In the genomic region with DNA sequence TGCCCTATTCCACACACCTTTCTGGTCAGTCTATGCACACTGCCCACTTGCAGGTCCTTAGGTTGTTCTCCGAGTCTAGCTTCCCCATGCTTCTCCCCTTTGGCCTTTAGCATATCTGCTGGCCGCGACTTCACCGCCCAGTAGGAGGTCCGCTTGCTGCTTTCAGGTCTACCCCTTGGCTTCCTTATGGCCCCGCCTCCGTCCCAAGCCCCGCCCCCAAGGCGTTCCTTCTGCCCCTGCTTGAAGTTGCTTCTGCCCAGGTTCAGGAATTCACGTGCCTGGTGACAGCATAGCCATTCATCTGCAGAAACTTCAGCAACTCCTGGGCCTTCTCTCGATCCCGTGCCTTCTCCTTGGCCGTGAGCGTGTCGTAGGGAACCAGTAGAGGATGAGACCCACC, we compare ENCODE assay signal across 9 mouse cellular contexts. TPM values are rescaled to one million over a fixed set of nuclear protein-coding genes. Genes with fewer than 3 reads are reported as not detected.
DNase-seq lines count a peak whose midpoint lies in the region; ATAC-seq lines count a peak whose summit lies in the region.
"Had no signal": no experiment of that assay in that cellular context is flagged by ENCODE, and none has a peak within 500 bp of the region (broad histone marks: within the 10 kb centered on the region; RNA-seq: fewer than 3 reads in every experiment).

No protein-coding gene starts in this region.

- no peak overlapping the region for H3K4me3 ChIP-seq in hindbrain, embryonic 10.5 days
- H3K4me3 ChIP-seq in hindbrain, embryonic 16.5 days (ENCODE audit: low read length) = no peak overlapping the region
- no peak overlapping the region for H3K4me3 ChIP-seq in kidney, embryonic 15.5 days (replicated peaks)
- H3K4me3 ChIP-seq: embryonic facial prominence, embryonic 15.5 days had no signal

- H3K27ac ChIP-seq in hindbrain, embryonic 10.5 days = no peak overlapping the region
- no peak overlapping the region for H3K27ac ChIP-seq in hindbrain, embryonic 16.5 days (ENCODE audit: low read depth, low read length)
- no peak overlapping the region for H3K27ac ChIP-seq in kidney, embryonic 15.5 days
- H3K27ac ChIP-seq: embryonic facial prominence, embryonic 15.5 days had no signal

- H3K27me3 ChIP-seq in hindbrain, embryonic 10.5 days (ENCODE audit: insufficient read depth, poor library complexity, severe bottlenecking) = peaks cover 59% of the 10 kb centered on the region
- H3K27me3 ChIP-seq in hindbrain, embryonic 16.5 days (replicated peaks; ENCODE audit: control insufficient read depth, insufficient read depth, low read length) = peaks cover 6% of the 10 kb centered on the region
- H3K27me3 ChIP-seq in kidney, embryonic 15.5 days = peaks cover 72% of the 10 kb centered on the region

- peaks cover 32% of the 10 kb centered on the region for H3K4me1 ChIP-seq in hindbrain, embryonic 10.5 days (replicated peaks)
- H3K4me1 ChIP-seq in hindbrain, embryonic 16.5 days (ENCODE audit: control insufficient read depth, insufficient read depth, low read depth, low read length) = peaks cover 20% of the 10 kb centered on the region
- peaks cover 20% of the 10 kb centered on the region for H3K4me1 ChIP-seq in kidney, embryonic 15.5 days

- peak; percentile 32 for DNase-seq in hindbrain, embryonic 10.5 days (ENCODE audit: low spot score)
- DNase-seq in c-Kit-positive CD71-positive TER-119-negative erythroid progenitor cells, embryonic 14.5 days (ENCODE audit: low read depth) = peak; percentile 33
- peak; percentile 71 to 75 for DNase-seq in lung, postnatal 4 days
- DNase-seq in ovary, postnatal 10 days (ENCODE audit: low spot score) = no peak
- DNase-seq in T-cell, adult 2 months (ENCODE audit: low spot score) = no peak

- 9% methylated on average over 15 of the region's 15 CpGs for WGBS in hindbrain, embryonic 10.5 days
- 17% methylated on average over 15 of the region's 15 CpGs for WGBS in hindbrain, embryonic 16.5 days
- WGBS in kidney, embryonic 15.5 days = 8% methylated on average over 15 of the region's 15 CpGs

- peaks cover 10% of the 10 kb centered on the region; the same call in 1 of the 2 replicates for H3K9me3 ChIP-seq in hindbrain, embryonic 10.5 days
- H3K9me3 ChIP-seq in hindbrain, embryonic 16.5 days (ENCODE audit: control insufficient read depth, low read length) = no peaks in the 10 kb centered on the region
- no peaks in the 10 kb centered on the region for H3K9me3 ChIP-seq in kidney, embryonic 15.5 days (replicated peaks)
- H3K9me3 ChIP-seq: embryonic facial prominence, embryonic 15.5 days had no signal

- H3K4me2 ChIP-seq in hindbrain, embryonic 16.5 days (ENCODE audit: low read length) = no peak overlapping the region
- H3K4me2 ChIP-seq in kidney, embryonic 15.5 days = 0 out of 2 replicates have a peak overlapping the region, but pooled peaks have one; percentile 8
- H3K4me2 ChIP-seq: embryonic facial prominence, embryonic 15.5 days had no signal

- H3K36me3 ChIP-seq in hindbrain, embryonic 10.5 days = no peaks in the 10 kb centered on the region
- no peaks in the 10 kb centered on the region for H3K36me3 ChIP-seq in hindbrain, embryonic 16.5 days (ENCODE audit: control insufficient read depth, insufficient read depth, low read length)
- no peaks in the 10 kb centered on the region for H3K36me3 ChIP-seq in kidney, embryonic 15.5 days
- H3K36me3 ChIP-seq: embryonic facial prominence, embryonic 15.5 days had no signal

- ATAC-seq in hindbrain, embryonic 16.5 days = no peak
- ATAC-seq in kidney, embryonic 15.5 days (replicated peaks; ENCODE audit: low FRiP score) = 0 out of 2 replicates have a peak, but pooled peaks have one; percentile 37
- no peak for ATAC-seq in monocyte, adult 5-6 weeks (replicated peaks; ENCODE audit: insufficient number of reproducible peaks, low FRiP score, low TSS enrichment, poor library complexity, severe bottlenecking)

- no peak overlapping the region for H3K9ac ChIP-seq in hindbrain, embryonic 16.5 days (ENCODE audit: low read depth, low read length)
- H3K9ac ChIP-seq in kidney, embryonic 15.5 days = no peak overlapping the region
- H3K9ac ChIP-seq: embryonic facial prominence, embryonic 15.5 days had no signal

RNA-seq across cellular contexts. Expression of a gene that starts 57.2 kb away (rescaled TPM):
- 0.51 and 0.97 TPM in 2 replicates for polyA plus RNA-seq in hindbrain, embryonic 10.5 days (2016; fragmentation: Nextera tagmentation; extraction: Ambion mirVana)
- 9.2 and 11.0 TPM in 2 replicates for polyA plus RNA-seq in hindbrain, embryonic 16.5 days (2015; fragmentation: Nextera tagmentation; extraction: Ambion mirVana)
- 1.6 and 1.8 TPM in 2 replicates for polyA plus RNA-seq in kidney, embryonic 15.5 days (2015; fragmentation: Nextera tagmentation; extraction: Ambion mirVana)
- 2.3 to 3.1 TPM (median 2.3 TPM) in 3 replicates for total RNA-seq in monocyte, adult 5-6 weeks (2017)

Comparison
In these comparisons a context has a peak if more than half of its experiments do, and no peak if none do; other contexts are left out.
1. DNase-seq: peak in hindbrain, embryonic 10.5 days (single experiment), c-Kit-positive CD71-positive TER-119-negative erythroid progenitor cells, embryonic 14.5 days (single experiment) and lung, postnatal 4 days (2 of 2); none in ovary, postnatal 10 days (single experiment) and T-cell, adult 2 months (single experiment).